Mouse (Mus musculus): ENCODE results near the gene Actn1.

- TF ChIP-seq CTCF (IDR thresholded peaks at IDR 0.05; ENCODE audit: low read depth): no peak
- no peak for TF ChIP-seq EP300 (IDR thresholded peaks at IDR 0.05; ENCODE audit: low read depth)
These were observed 112.5 kb downstream of the Actn1 start for GRCm38 (mm10) chr12:80147563-80148214.

Data from liver, postnatal 0 days (tissue).